Mouse (Mus musculus) lung, adult 2 months (tissue): ENCODE measurements around the gene Haus8. TPM values are rescaled to one million over a fixed set of nuclear protein-coding genes. Genes with fewer than 3 reads are reported as not detected.
A peak's percentile ranks its signal among the peaks of the same experiment; 100 is the strongest.
"Not testable (repeated sequence)": the region's sequence is repeated elsewhere in the genome, so short reads cannot be mapped to it uniquely, and the experiment has no call there.

ENCODE experiments used
- DNase-seq: peaks from one replicate; pipeline ENCODE4 v3.0.0; 2022
- H3K4me1 ChIP-seq: fragments of 200-500 bp; 2 replicates; pipeline ENCODE4 v1.6.1; 2011; ENCODE audit warnings: low read length; ENCODE audit not compliant: control insufficient read depth, insufficient read depth
- H3K4me3 ChIP-seq: fragments of 200-500 bp; replicated peaks from 2 replicates; pipeline ENCODE3; 2011; ENCODE audit warnings: low read depth, mild to moderate bottlenecking, control low read depth, low read length; ENCODE audit errors: extremely low read depth
- CTCF ChIP-seq: fragments of 200-500 bp; IDR thresholded peaks from 2 replicates; pipeline ENCODE4 v1.5.1; 2011; ENCODE audit warnings: mild to moderate bottlenecking, low read length, control low read depth; ENCODE audit not compliant: insufficient read depth
- POLR2A ChIP-seq: fragments of 200-500 bp; IDR thresholded peaks from 2 replicates; pipeline ENCODE4 v1.6.1; 2011; ENCODE audit warnings: low read depth, mild to moderate bottlenecking, control low read depth, low read length, borderline replicate concordance; ENCODE audit errors: extremely low read depth
- WGBS: fragments of 180-500 bp; shearing (Covaris S2); methylation state at CpG from one replicate; pipeline ENCODE4 v1.1.7; 2018; 5-methylcytosine and 5-hydroxymethylcytosine counted together
- polyA plus RNA-seq: library from polyadenylated mRNA; depleted of rRNA; stranded (reverse); fragments of >200 nt; gene quantifications from 2 replicates; pipeline ENCODE4 v1.2.3, GENCODE M21; 2012; rRNA removed

Gene Haus8
- polyA plus RNA-seq, 1 experiment = 9.8 TPM

GRCm38 (mm10) chr8:71267690-71268089, 5.0 kb downstream of the Haus8 start:
- Histone ChIP-seq H3K4me1 (no peaks in the 10 kb centered on the region), H3K4me3 (no peak overlapping the region)
- TF ChIP-seq CTCF (no peak), POLR2A (no peak)
- no peak for DNase-seq
- 96% methylated on average over 2 of the region's 2 CpGs for WGBS

- TF ChIP-seq POLR2A (no peak), CTCF (peak; percentile 38; the same call in 1 of the 2 replicates)
- no peak overlapping the region for H3K4me3 ChIP-seq
- DNase-seq = no peak
- no peaks in the 10 kb centered on the region for H3K4me1 ChIP-seq
Observed at GRCm38 (mm10) chr8:71261234-71261633, 11.5 kb downstream of the Haus8 start.

GRCm38 (mm10) chr8:71256545-71257232, 16.0 kb downstream of the Haus8 start:
- 69% methylated on average over 3 of the region's 3 CpGs for WGBS

GRCm38 (mm10) chr8:71248203-71248602, 24.5 kb downstream of the Haus8 start:
- DNase-seq = no peak
- no peaks in the 10 kb centered on the region for H3K4me1 ChIP-seq
- H3K4me3 ChIP-seq = no peak overlapping the region
- TF ChIP-seq CTCF (no peak), POLR2A (no peak)
- 82% methylated on average over 1 of the region's 1 CpGs for WGBS

More at GRCm38 (mm10) chr8:71256545-71257232, 16.0 kb downstream of the Haus8 start:
- peak; percentile 68 for DNase-seq
- no peaks in the 10 kb centered on the region for H3K4me1 ChIP-seq
- H3K4me3 ChIP-seq = no peak overlapping the region
- TF ChIP-seq POLR2A (peak; percentile 6; the same call in 1 of the 2 replicates), CTCF (no peak)

- TF ChIP-seq CTCF (no peak), POLR2A (no peak)
- 66% methylated on average over 2 of the region's 2 CpGs for WGBS
- DNase-seq = no peak
- H3K4me3 ChIP-seq = no peak overlapping the region
- H3K4me1 ChIP-seq = no peaks in the 10 kb centered on the region
Observed at GRCm38 (mm10) chr8:71242757-71243156, 30.0 kb downstream of the Haus8 start.

- no peak overlapping the region for H3K4me3 ChIP-seq
- DNase-seq = no peak
- H3K4me1 ChIP-seq = no peaks in the 10 kb centered on the region
- 35% methylated on average over 2 of the region's 2 CpGs for WGBS
- peak; percentile 4; the same call in 1 of the 2 replicates for TF ChIP-seq CTCF
- TF ChIP-seq POLR2A = no peak
Observed at GRCm38 (mm10) chr8:71224560-71224959, 48.2 kb downstream of the Haus8 start.

GRCm38 (mm10) chr8:71214266-71214665, 58.5 kb downstream of the Haus8 start:
- DNase-seq, H3K4me3 ChIP-seq, H3K4me1 ChIP-seq: not testable (repeated sequence)
- 79% methylated on average over 3 of the region's 5 CpGs for WGBS

- peak overlapping the region; percentile 82 for H3K4me3 ChIP-seq
- not testable (repeated sequence) for H3K4me1 ChIP-seq
- WGBS = 0% methylated on average over 6 of the region's 11 CpGs
- peak; percentile 60 for DNase-seq
Observed at GRCm38 (mm10) chr8:71205541-71205967, 67.2 kb downstream of the Haus8 start.

Other genes starting within 250 kb of the Haus8 start
- 32.7 and 37.6 TPM in 2 replicates for gene Myo9b, start 220 bp downstream of the Haus8 start, polyA plus RNA-seq
- gene Use1, start 93.9 kb upstream of the Haus8 start, polyA plus RNA-seq = 111 and 121 TPM in 2 replicates
- 16.9 and 21.1 TPM in 2 replicates for gene Ocel1, start 98.4 kb upstream of the Haus8 start, polyA plus RNA-seq
- 133 and 205 TPM in 2 replicates for gene Nr2f6, start 109.0 kb upstream of the Haus8 start, polyA plus RNA-seq
- gene Ushbp1, start 122.9 kb upstream of the Haus8 start, polyA plus RNA-seq = 155 and 170 TPM in 2 replicates
- 120 and 145 TPM in 2 replicates for gene Babam1, start 123.9 kb upstream of the Haus8 start, polyA plus RNA-seq
- 1.4 and 2.2 TPM in 2 replicates for gene Ankle1, start 133.1 kb upstream of the Haus8 start, polyA plus RNA-seq
- 38.1 and 43.3 TPM in 2 replicates for gene Abhd8, start 190.7 kb upstream of the Haus8 start, polyA plus RNA-seq
- gene Mrpl34, start 192.0 kb upstream of the Haus8 start, polyA plus RNA-seq = 59.4 and 72.5 TPM in 2 replicates
- gene Dda1, start 196.3 kb upstream of the Haus8 start, polyA plus RNA-seq = 84.4 and 85.9 TPM in 2 replicates
- 25.5 and 30.6 TPM in 2 replicates for gene Ano8, start 213.0 kb upstream of the Haus8 start, polyA plus RNA-seq
- 26.0 and 30.4 TPM in 2 replicates for gene Gtpbp3, start 215.2 kb upstream of the Haus8 start, polyA plus RNA-seq
- 1,109 and 1,564 TPM in 2 replicates for gene Plvap, start 238.8 kb upstream of the Haus8 start, polyA plus RNA-seq